Mouse (Mus musculus): ENCODE data around the gene Capns1.
"Not testable (repeated sequence)": the region's sequence is repeated elsewhere in the genome, so short reads cannot be mapped to it uniquely, and the experiment has no call there.

DNA sequence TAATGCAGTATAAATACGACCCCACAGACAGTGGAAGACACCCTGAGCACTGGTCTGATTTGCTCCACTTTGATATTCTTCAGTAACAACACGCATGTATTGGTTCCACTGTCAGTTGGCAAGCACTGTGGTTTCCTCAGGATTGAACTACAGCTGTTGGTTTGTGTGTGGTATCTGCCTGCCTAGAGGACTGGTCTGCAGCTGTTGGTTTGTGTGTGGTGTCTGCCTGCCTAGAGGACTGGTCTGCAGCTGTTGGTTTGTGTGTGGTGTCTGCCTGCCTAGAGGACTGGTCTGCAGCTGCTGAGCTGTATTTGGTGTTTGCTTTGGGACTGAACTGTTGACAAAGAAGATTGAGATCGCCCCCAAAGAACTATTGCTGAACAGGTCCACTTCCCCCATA lies 38.8 kb upstream of the Capns1 start:
- not testable (repeated sequence) for TF ChIP-seq MEF2A (IDR thresholded peaks at IDR 0.05; ENCODE audit: extremely low read depth, insufficient replicate concordance, low read depth, low read length, poor library complexity, severe bottlenecking); POLR2AphosphoS2 (IDR thresholded peaks at IDR 0.05; ENCODE audit: low read length); MAZ (IDR thresholded peaks at IDR 0.05; ENCODE audit: low read depth, low read length); POLR2A (IDR thresholded peaks at IDR 0.05; ENCODE audit: control insufficient read depth in 1 of 2, insufficient read depth in 1 of 2, low read depth in 1 of 2, low read length in 2 of 2, poor library complexity in 1 of 2); JUND (IDR thresholded peaks at IDR 0.05; ENCODE audit: low read depth, low read length); CTCF (IDR thresholded peaks at IDR 0.05 in 2 of 3, conservative IDR thresholded peaks at IDR 0.05 in 1 of 3; ENCODE audit: control insufficient read depth in 1 of 3, insufficient read depth in 1 of 3, low read depth in 2 of 3, low read length in 3 of 3, poor library complexity in 1 of 3, severe bottlenecking in 1 of 3); USF1 (IDR thresholded peaks at IDR 0.05; ENCODE audit: low read depth, low read length); NELFE (IDR thresholded peaks at IDR 0.05; ENCODE audit: low read depth, low read length); RCOR1 (IDR thresholded peaks at IDR 0.05; ENCODE audit: low read depth, low read length)
